Mouse (Mus musculus) c-Kit-positive CD71-positive TER-119-positive erythroid progenitor cells, embryonic 14.5 days (primary cell): ENCODE measurements at regions not wholly inside any gene's neighbourhood (a gene's known extent, or its start where the extent isn't known, plus 50 kb on each side); places are given as distances from the start of the nearest gene placed in this dataset.

ENCODE experiments used
- DNase-seq: peaks from one replicate; pipeline ENCODE4 v3.0.0-alpha.2; 2013; ENCODE audit warnings: low spot score

DNA sequence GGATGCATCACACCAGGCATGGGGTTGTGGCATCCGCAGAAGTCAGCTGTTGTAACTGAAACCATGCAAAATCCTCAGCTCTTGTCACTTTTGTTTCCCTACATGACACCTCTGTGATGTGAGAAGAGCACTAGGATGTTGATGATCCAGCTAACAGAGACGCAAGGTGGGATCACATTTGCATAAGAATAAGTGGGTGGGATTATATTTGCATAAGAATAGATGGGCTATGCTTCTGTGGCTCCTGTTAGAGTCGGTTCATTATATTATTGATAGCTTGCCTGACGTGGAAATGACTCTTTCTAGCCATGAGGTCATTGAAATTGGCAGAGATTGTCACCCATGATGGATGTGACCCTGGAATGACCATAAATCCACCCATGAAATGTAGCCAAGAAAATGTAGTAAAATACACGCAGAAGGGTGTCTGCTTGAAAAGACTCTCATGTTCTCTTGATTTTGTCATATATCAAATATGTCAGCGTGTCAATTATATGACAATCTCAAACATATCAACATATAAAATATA, 102.2 kb upstream of the Arg1 start:
- no peak for DNase-seq

DNA sequence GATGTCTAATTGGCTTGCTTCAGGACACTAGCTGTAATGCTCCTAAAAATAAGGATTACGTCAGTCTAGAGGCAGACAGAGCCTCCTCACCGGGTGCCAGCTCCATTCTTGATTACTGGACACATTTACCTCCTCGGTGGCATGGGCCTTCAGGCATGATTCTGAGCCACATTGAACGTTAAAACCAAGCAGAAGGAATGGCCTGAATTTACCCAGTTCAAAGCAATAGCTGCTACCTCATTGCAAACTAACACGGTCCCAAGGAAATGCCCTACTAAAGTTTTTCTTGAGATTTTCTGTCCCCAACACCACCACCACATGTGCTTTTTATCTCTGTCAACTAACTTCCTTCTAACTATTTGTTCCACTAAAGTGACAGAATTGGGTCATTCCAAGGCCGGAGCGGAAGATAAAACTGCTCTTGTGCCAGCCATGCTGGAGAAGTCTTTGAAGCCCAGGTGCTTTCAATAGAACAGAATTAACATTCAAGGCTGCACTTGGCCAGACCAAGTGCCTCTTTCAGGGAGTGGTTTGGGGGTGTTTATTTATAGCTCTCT, 96.4 kb upstream of the Arg1 start:
- no peak for DNase-seq

DNA sequence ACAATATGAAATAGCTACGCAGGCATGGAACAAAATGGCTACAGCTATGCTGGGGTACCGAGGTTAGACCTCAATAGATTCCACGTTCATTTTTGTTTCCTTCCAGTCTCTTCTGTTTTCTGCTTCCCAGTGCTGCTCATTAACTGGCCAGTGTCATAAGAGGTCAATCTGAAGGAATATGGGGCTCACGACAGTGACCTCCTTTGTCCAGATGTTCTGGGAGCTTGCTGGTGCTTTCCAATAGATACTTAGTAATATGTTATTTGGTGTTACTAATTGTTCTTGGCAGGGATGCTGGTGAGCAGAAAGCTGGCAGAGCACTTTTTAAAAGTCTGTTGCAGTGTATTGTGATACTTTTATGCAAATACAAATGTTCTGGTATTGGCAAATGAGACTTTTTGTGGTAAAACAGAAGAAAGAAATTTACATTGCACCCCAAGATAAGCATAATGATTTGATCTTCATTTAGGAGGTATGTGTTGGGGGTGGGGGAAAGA, 95.8 kb upstream of the Arg1 start:
- DNase-seq, result no peak

DNA sequence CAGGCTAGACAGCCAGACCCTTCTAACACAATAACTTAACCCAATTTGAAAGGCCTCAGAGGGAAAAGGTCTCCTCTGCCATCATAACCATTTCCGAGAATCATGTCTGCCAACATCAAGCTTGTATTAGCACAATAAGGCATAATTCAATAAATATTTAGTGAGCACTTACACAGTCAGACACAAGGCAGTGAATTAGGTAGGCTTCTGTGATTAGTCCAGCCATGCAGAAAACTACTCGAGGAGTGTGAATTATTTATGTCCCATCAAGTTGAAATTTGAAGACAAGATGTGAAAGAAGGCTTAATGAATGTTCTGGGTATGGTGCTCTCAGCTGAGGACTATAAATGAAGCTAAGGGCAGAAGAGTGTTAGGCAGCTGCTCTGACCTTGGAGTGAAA, 91.7 kb upstream of the Arg1 start:
- DNase-seq, result no peak

DNA sequence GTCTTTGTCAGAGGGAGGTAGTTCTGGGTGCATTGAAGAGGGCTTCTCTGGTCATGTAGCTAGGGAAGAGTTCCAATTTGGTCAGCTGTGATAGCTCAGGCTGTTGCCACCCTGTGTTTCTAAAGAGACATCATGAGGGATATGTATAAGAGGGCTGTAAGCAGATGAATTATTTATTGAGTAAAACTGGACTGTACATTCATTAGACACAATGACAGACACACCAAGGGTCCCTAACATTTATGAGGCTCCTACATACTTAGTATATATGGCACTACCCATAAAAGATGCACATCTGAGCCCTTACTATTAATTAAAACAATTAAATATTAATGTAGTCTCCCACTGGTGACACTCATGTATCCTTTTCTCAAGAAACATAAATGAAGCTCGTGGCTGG, 90.6 kb upstream of the Arg1 start:
- no peak for DNase-seq

DNA sequence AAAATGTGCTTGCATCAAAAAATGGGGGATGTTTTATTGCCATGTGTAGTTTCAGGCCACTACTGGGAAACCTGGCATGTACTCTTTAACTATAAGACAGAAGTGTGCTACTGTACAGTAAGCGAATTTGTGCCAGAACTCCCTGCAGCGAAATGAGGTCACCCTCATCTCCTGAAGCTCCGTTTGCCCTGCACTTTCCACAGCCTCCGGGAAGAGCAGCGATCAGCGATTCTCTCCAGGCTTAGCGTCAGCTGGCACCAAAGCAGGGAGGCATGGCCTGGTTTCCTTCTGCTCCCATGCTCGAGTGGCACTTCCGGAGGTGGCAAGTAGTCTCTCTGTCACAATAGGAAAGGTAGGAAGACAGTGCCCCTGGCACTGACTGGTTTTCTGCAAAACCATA, 88.8 kb upstream of the Arg1 start:
- no peak for DNase-seq

DNA sequence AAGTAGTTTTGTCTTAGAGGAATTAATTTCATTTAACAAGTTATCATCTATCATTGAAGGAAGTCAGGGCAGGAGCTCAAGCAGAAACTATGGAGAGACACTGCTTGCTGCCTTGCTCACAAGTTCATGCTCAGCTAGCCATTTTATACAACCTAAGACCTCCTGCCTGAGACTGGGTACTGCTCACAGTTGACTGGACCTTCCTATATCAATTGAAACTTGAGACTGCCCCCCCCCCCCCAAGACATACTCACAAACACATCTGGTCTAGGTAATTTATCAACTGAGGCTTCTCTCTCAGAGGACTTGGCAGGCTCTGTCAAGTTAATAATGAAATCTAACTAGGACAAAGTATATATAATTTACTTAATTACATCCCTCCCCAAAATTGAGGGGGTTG, 84.8 kb upstream of the Arg1 start:
- no peak for DNase-seq

DNA sequence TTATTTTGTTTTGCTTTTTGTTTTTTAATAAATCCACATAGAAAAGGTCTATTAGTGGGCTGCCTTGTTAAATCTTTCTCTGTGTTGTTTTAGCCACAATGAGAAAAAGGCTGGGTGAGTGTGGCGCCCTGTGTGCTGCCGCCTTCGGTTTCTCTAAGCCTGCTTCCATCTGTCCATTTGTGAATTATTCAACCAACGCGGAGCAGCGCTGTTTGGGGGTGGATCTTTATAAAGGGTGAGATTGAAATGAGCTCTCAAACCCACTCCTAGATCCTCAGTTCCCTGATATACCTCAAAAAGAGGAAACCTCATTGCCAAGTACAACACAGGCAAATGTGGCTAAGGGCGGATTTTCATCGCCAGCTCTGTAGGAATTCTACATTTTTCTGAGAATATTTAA, 74.0 kb upstream of the Arg1 start:
- no peak for DNase-seq

DNA sequence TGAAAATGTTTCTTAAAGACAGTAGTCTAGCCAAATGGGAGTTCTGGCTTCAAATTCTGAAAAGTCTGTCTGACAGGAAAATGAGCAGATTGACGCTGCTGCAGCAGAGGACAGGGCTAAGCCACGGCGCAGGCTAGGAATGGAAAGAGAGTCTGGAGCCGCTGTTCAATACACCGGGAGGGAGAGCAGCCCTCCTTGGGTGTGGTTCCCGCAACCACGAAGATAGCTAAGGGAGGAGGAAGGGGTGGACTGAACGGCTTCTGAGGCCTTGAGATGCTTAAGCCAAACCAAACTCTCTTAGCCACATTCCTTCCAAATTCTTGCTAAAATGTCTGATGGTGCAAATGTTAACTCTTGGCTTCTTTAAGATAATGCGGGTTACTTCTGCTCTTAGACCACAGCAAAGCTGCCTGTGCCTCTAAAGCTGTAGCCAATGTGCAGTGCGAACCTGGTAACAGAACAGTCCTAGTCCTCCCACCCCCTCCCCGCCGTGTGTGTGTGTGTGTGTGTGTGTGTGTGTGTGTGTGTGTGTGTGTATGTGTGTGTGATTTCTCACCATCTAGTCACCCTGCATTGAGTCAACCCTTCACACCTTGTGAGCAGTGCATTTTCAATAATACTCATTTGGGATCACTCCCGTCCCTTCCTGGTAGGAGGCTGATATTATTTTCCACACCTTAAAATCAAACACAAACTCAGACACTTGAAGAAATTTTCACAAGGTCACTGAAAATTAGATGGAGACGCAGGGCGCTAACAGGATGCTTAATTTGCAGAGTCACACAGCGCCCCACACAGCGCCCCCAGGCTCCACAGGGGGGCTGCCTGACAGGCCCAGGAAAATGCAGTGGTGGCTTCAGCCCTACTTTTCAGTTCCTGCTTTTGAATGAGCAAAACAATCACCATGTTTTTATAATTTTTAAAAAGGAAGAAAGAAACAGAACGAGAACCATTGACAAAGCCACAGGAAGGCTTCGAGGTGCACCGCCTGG, 73.2 kb upstream of the Arg1 start:
- DNase-seq, result no peak

DNA sequence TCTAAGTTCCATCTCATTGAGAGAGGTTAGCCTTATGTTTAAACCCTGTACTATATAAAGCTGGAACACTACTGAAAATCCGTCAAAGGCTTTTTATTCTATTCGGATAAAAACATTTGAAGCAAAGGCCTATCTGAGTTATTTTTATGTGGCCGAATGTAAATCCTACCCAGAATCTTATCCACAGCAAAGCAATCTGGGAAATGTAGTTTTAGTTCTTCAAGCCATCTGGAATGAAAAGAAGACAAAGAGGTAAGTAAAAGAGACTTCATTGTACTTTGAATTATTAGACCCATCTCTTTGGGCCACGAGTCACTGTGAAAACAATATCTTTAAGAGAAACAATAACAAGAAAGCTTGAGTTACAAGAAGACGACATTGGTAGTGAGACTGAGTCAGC, 72.5 kb upstream of the Arg1 start:
- DNase-seq, result no peak

DNA sequence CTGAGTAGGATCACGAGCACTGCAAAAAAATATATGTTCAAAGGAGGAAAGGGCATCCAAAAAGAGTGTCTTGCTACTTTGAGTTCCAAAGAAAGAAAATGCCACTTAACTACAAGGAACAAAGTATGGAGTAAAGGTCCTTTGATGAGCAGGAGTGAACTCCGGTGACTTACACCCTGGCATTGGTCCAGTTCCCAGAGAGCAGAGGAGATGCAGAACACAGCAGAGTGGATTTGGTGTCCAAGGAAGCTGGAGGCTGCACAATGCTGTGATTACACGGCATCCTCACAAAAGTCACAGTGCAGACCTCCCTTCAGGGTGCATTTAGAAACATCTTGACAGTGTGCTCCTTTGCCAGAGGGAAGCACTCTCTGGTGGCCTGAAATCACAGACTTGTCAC, 70.4 kb upstream of the Arg1 start:
- no peak for DNase-seq

DNA sequence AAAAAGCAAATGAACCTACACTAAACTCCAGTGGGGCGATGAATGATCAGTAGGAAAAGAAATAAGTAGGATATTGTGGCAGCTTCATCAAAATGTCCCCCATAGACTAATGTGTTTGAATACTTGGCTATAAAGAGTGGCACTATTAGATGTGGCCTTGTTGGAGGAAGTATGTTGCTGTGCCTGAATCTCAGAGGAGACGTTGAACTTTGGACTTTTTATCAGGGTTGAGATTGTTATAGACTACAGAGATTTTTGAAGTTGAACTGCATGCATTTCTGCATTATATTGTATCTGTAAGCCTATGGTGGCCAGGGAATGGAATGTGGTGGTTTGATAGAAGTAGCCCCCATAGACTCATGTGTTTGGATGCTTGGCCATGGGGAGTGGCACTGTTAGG, 68.5 kb upstream of the Arg1 start:
- no peak for DNase-seq

DNA sequence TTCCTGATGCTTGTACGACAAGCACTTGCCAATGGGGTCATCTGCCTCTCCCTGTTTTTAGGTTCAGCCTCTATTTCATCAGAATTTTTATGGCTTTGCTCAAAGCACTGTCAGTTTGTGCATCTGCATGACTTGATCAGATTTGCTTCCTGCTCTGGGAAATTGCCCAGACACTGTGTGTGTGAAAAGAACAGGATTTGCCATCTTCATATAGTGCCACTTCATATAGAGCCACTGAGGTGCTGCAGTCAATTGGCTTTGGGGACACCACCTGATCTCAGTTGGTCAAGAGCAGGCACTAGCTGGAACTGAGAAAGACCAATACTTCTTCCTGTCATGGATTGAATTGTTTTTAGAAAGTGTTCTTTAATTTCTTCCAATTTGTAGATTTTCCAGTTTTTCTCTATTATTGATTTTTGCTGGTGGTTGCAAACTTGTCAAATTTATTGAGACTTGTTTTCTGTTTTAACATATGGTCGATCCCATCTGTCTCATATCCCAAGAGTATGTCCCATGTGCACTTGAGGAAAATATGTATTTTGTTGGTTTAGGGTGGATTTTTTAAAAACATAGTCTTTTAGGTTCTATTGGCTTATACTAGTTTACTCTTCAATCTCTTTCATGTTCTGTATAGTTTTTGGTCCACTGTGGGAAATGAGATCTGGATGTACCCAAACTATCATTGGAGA, 62.8 kb upstream of the Arg1 start:
- no peak for DNase-seq

DNA sequence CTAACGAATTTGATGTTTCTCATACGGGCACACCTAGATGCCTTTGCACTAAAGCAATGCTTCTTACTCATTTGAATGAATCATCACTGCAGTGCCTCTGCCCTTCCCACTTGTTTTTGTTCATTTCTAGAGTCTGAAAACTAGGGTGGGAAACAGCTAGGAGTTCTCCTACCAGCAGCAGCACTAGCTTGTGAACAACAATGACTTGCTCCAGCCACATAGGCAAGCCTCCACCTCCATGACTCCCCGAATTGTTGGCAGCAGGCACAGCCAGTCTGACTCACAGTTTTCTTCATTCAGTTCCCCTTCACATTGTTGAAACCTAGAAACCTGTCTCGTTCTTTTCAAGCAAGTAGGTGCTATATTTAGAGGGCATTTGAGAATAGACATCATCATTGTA, 57.5 kb upstream of the Arg1 start:
- no peak for DNase-seq

DNA sequence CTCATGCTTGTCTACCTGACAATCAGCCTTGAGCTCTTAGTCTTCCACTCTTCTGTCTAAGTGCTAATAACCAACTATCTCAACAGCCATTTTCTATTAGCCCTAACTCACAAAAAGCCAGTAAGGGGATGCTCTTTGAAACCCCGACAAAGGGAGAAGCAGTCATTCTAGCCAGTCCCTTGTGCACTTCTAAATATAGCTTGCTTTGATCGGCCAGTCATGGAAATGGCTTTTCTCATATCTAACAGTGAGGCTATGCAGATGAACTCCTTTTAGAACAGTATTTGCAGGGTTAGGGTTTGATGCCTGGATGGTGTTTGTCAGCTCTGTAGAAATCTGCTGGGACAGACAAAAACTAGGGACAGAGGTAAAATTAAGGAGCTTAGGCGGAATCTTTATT, 54.5 kb upstream of the Arg1 start:
- no peak for DNase-seq
